Mouse (Mus musculus) embryonic fibroblast, embryonic 13.5 days (primary cell): Measurements from ENCODE around the gene Zkscan4.

Source experiments
- CTCF ChIP-seq: IDR thresholded peaks from 2 replicates; pipeline ENCODE4 v1.5.1; 2011; ENCODE audit warnings: mild to moderate bottlenecking, control low read depth, low read length, moderate library complexity, borderline replicate concordance; ENCODE audit not compliant: insufficient read depth
- POLR2A ChIP-seq: IDR thresholded peaks from 2 replicates; pipeline ENCODE4 v1.6.1; 2011; ENCODE audit warnings: low read depth, mild to moderate bottlenecking, control low read depth, low read length, moderate library complexity

GRCm38 (mm10) chr13:21492847-21493246, 14.1 kb downstream of the Zkscan4 start:
- TF ChIP-seq CTCF = no peak
- TF ChIP-seq POLR2A = no peak
